Mouse (Mus musculus) cortical plate, adult 2 months (tissue): ENCODE results near the gene Psen1.

ENCODE experiments used
- CTCF ChIP-seq: fragments of 200-500 bp; IDR thresholded peaks from 2 replicates; pipeline ENCODE4 v1.5.1; 2011; ENCODE audit warnings: mild to moderate bottlenecking, control low read depth, low read length; ENCODE audit not compliant: insufficient read depth; ENCODE audit errors: extremely low read depth
- POLR2A ChIP-seq: fragments of 200-500 bp; IDR thresholded peaks from 2 replicates; pipeline ENCODE4 v1.6.1; 2011; ENCODE audit warnings: mild to moderate bottlenecking, low read length, control low read depth; ENCODE audit not compliant: insufficient read depth; ENCODE audit errors: extremely low read depth

GRCm38 (mm10) chr12:83775621-83776020 lies 87.7 kb downstream of the Psen1 start:
- TF ChIP-seq POLR2A (no peak), CTCF (no peak)
